Mouse (Mus musculus): ENCODE measurements around the gene Trmt13.
"Not testable (repeated sequence)": the region's sequence is repeated elsewhere in the genome, so short reads cannot be mapped to it uniquely, and the experiment has no call there.

Trmt13 gene

DNA sequence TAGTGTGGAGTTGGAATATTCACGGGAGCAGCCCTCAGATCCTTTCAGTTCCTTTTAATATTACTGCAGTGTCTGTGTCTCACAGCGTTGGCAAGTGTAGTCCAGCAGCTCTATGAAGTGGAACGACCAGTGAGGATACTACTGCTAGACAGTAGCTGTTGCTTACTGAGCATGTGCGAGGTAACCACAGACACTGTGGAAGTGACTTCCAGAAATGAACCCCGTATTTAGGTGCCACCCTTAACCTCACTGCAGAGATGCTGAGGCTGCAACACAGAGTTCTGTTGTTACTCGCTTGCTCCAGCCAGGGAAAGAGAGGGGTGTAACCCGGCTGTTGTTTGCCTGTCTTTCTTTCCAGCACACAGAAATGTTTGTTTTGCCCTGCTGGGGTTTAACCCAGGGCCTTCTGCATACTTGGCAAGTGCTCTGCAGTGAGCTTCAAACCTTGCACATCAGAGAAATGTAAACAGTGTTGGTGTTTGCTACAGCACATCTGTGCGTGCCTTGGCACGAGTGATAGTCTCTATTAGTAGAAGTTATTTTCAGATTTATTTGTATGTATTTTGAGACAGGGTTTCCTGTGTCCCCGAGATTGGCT is at the start of gene Trmt13:
Trmt13 (minus strand) TSS at position 293 of the 598 bp plus-strand sequence.
- no peak for DNase-seq (ENCODE audit: inconsistent ontology term)

GRCm38 (mm10) chr3:116662463-116662863 is 48.1 kb upstream of the Trmt13 start, which contains the start of gene Mfsd14a:
Gene Mfsd14a (minus strand): TSS chr3:116662677.
- peak; percentile 98 for DNase-seq (ENCODE audit: inconsistent ontology term)

DNA sequence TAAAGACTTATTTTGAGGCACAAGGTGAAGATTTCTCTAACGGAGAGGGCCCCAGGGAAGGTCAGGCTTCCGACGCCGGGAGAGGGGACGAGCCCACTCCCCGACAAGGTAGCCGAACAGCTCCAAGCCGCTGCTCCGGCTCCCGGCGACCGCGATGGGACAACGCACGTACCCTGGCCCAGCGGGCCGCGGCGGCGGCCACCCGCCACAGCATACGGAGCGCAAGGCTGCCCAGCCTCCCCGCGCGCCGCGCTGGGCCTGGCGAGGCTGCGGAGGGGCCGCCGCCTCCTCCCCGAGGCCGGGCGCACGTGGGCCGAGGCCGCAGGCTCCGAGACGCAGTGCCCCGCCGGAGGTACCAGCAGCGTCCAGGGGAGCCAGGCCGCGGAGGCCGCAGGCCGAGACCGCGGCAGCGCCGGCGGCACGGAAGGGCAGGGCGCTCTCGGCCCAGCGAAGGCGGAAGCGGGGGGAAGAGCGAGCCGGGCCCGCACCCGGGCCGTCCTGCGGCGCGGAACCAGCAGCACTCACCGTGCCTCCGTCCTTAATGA is 47.6 kb upstream of the Trmt13 start:
- DNase-seq (ENCODE audit: inconsistent ontology term), result no peak

DNA sequence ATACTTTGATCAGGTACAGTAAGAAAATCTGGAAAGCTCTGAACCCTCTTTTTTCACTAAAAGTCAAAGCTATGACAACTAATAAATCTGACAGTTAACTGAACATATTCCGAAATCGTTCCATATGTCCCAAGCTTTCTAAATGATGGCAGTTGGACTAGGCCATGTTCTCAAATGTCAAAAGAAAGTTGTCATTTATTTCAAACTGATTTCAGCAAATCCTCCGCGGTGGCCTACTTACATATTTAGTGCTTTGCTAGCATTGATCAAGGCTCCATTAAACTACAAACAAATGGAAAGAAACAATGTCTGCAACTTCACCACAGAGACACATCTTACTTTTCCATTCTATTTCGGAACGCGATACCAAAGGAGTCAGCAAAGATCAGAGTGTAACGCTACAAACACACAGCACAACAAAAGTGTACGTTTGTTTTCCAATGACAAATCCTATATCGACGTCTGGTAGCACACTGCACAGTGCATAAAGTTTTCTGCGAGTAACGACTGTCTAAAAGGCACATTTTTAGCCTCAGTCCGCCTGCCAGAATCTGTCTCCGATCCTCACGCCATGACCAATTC is 47.0 kb upstream of the Trmt13 start:
- peak; percentile 27 for DNase-seq (ENCODE audit: inconsistent ontology term)

- no peak for DNase-seq (ENCODE audit: inconsistent ontology term)
Observed at GRCm38 (mm10) chr3:116659856-116660430, 45.6 kb upstream of the Trmt13 start.

DNA sequence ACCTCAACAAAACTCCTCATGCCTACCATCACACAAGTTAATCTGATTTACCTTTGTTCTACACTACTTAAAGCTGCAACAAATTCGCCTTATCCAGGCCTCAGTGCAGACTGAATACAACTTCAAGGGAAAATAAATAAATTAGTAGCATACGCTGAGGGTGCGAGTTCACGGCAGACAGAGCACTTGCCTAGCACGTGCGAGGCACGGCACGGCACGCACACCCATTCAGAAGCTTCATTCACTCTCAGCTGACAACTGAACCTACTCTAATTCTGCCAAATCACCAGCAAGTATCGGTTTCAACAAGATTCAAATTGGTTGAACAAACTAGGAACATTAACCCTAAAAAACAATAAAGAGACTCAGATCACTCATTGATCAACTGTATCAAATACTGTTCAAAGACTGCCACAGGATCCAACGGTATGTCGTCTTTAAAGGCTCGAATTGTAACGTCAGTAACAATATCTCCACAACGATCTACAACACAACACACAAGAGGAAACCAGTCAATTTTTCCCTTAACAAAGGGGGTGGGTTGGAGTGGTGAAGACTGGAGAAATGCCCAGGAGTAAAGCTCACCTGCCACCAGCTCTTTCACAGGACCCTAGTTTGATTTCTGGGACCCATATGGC is 44.7 kb upstream of the Trmt13 start:
- DNase-seq (ENCODE audit: inconsistent ontology term), result no peak

DNA sequence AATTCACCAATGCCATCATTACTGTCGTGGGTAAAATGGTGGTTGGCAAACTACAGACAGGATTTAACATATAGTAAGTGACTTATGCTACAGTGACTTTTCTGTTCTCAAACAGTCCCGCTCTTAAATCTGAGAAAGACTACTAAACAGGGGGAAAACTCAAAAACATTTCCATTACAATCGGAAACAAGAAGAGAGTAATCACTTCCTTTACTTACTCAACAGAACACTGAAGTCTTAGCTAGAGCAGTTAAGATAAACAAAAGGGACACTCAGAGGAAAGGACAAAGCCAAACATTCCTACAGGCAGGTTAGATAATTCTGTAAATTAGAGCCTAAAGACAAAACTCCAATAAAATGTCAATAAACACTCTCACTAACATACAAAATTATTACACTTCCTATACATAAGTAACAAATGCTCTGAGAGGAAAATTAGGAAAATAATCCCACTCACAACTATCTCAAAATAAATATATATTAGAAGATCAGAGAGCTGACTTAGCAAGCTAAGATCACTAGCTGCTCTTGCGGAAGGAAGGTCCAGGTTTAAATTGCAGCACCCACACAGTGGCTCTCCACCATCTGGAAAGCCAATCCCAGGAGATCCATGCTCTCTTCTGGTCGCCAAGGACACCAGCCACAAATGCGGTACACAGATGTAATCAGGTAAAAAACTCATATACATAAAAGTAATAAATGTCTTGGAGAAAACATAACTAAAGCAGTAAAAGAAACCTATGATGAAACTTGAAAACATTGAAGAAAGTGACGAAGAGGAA is 42.0 kb upstream of the Trmt13 start:
- no peak for DNase-seq (ENCODE audit: inconsistent ontology term)

- not testable (repeated sequence) for DNase-seq (ENCODE audit: inconsistent ontology term)
Observed at GRCm38 (mm10) chr3:116654051-116654450, 39.7 kb upstream of the Trmt13 start.

DNA sequence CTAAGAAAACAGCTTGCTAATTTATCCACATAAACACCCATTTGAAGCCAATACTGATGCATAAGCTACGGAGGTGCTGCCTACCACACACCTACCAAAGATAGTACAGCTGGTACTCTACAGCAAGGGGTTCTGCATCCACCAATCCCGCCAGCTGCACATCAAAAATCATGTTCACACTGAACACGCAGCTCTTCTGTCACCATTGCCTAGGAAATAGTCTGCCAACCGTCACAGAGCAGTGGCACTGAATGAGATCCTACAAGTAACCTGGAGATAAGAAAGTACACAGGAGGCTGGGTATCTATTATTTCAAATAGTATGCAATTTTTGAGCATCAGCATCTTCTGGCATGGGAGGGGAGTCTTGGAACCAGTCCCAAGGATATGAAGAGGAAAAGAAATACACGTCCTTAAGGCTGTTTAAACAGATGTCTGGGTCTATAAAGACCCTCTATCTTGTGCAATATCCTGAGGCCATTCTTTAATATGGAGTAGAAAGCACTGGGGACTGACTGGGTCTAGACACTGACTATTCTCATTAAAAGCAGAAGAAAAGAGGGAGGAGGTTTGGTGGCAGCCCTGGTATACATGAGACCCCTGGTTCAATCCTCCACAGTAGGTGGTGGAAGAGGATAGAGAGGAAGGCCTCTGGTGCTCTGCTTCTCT is 39.0 kb upstream of the Trmt13 start:
- DNase-seq (ENCODE audit: inconsistent ontology term), result no peak

DNA sequence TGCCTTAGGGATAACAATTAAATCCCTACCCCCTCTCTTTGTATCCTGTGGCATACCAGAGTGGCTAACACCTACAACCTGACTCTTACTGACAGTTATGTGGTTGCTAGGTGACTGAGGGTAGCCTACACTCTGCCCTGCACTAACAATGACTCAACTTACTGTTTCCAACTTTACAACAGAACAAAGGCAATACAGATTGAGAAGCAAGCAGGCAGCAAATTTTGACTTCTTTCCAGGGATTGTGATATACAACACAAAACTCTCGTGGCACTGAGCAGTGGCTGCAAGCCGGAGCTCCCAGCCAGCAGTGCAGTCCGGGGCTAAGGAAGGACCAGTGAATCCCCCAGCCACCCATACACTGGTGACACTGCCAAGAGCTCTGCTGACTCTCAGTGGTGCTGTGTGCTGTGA is 37.7 kb upstream of the Trmt13 start:
- peak; percentile 83 for DNase-seq (ENCODE audit: inconsistent ontology term)

GRCm38 (mm10) chr3:116650698-116651097 is 36.3 kb upstream of the Trmt13 start:
- no peak for DNase-seq (ENCODE audit: inconsistent ontology term)

DNA sequence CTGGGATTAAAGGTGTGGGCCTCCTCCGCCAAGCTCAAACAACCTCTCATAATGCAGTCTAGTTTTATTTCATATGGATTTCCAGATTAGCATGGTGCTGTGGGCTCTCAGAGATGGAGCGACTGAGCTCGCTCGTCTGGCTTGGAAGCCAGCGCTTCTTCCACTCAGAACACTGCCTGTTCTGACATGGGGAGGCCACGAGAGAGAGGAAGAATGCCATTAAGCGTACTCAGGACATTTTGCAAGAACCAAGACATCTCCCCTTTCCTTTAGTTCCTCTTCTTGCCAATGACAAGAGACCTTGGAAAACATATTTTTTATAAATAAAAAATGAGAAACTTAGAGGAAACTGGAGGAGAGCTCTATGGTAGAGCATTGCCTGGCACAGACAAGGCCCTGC is 34.4 kb upstream of the Trmt13 start:
- DNase-seq (ENCODE audit: inconsistent ontology term), result no peak

DNA sequence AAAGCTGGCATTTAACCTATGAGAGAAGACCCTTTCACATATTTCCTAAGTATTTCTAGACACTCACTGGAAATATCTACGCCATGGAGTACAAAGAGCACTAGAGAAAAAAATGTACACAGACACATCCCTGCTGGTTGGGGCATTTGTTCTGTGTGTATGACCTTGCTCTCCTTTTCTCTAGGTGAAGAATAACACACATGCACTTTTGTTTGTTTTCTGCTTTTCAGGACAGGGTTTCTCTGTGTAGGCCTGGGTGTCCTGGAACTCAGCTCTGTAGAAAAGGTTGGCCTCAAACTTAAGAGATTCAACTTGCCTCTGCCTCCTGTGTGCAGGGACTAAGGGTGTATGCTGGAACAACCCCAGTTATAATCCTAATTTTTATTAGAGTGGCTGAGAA is 32.0 kb upstream of the Trmt13 start:
- DNase-seq (ENCODE audit: inconsistent ontology term), result no peak

DNA sequence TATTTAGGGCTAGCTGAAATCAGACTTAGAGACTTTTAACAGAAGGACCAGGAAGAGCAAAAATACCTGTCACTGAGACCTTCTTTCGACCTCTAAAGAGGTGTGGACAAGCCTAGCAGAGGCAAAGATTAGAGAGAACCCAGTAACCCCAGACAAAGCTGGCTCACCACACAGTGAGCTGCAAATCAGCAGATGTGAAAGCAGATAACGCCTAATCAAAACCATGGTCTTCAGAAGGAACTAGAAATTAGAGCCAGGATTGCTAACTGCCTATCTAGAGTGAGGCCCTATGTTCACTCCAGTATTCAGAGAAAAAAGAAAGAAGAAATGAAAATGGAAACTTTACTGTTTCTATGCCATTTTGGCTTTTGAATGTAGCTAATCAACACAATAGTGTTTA is 28.0 kb upstream of the Trmt13 start:
- DNase-seq (ENCODE audit: inconsistent ontology term), result no peak

DNA sequence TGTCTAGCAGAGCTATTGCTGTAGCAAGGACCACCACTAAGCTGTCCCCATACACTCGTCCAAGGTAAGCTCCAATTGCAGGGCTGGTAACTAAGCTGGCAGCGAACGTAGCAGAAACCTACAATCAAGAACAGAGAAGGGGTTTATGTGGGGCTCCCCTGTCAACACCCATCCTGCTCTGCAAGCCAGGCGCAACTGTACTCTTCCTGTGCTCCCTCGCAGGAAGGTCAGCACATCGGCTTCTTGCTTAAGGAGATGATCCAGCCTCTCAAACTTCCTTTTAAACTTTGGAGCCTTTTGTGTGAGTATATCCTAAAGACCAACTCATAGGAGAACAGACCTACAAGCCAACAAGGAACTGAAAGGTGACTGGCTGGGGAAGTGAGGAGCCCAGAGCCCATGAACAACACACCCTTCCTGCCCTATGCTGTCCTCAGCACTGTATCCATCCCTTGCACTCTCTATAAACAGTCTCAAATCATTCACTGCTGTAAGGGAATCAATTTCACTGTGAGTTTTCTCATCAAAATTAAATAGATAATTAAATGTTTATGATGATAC is 27.5 kb upstream of the Trmt13 start:
- no peak for DNase-seq (ENCODE audit: inconsistent ontology term)

- DNase-seq (ENCODE audit: inconsistent ontology term), result no peak
Observed at GRCm38 (mm10) chr3:116640024-116640423, 25.6 kb upstream of the Trmt13 start.

- DNase-seq (ENCODE audit: inconsistent ontology term), result no peak
Observed at GRCm38 (mm10) chr3:116638572-116638971, 24.2 kb upstream of the Trmt13 start.

DNA sequence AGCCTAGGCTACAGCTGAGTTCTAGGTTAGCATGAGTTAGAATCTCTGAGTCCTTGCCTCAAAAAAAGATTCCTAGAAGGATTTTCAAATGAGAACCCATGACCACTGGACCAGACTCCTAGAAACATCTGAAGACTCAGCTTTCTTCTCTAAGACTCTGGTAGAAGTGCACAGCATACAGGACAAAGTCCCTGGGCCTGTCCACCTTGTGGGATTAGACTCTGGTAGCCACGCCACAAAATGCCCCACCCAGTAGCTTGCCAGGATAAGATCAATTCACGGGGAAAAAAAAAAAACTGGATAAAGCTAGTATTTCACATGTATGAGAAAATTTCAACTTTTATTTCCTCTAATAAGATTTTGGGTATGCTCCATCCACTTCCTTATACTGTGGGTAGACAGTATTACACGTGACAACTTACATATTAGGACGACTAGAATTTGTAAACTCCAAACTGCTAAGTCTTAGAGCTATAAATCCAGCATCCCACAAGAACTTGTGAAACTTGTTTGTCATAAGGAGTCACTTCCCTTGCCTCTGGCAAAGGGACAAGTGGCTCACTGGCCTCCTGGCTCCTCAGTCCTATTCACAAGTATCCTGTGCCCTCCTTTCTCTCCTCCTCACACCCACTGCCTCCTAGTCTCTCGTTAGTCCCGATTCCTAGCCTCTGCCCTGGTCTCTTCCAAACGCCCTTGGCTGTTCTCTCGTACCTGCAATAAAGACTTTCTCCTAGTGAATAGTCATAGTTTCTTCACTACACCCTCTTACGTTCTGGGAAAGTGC is 23.5 kb upstream of the Trmt13 start:
- no peak for DNase-seq (ENCODE audit: inconsistent ontology term)

GRCm38 (mm10) chr3:116635799-116636198 is 21.4 kb upstream of the Trmt13 start:
- DNase-seq (ENCODE audit: inconsistent ontology term), result no peak

GRCm38 (mm10) chr3:116634853-116635252 is 20.5 kb upstream of the Trmt13 start:
- no peak for DNase-seq (ENCODE audit: inconsistent ontology term)

All from Muller cell, postnatal 12 days (primary cell).